Mouse (Mus musculus) liver, adult 2 months (tissue): ENCODE measurements around the gene Fam118b. TPM values are rescaled to one million over a fixed set of nuclear protein-coding genes. Genes with fewer than 3 reads are reported as not detected.

ENCODE experiments used
- DNase-seq: peaks from one replicate; pipeline ENCODE4 v3.0.0-alpha.2; 2011; ENCODE audit warnings: low read depth, low spot score; ENCODE audit errors: extremely low read depth
- H3K27ac ChIP-seq: fragments of 200-500 bp; replicated peaks from 2 replicates; pipeline ENCODE4 v1.5.1; 2012; ENCODE audit warnings: low read depth, mild to moderate bottlenecking, control low read depth, inconsistent platforms, low read length; ENCODE audit not compliant: insufficient read depth
- H3K27me3 ChIP-seq: fragments of 200-500 bp; 2 replicates; pipeline ENCODE4 v1.6.1; 2012; ENCODE audit warnings: mild to moderate bottlenecking, moderate library complexity, low read length, inconsistent platforms; ENCODE audit not compliant: control insufficient read depth, insufficient read depth
- H3K36me3 ChIP-seq: fragments of 200-500 bp; 2 replicates; pipeline ENCODE4 v1.6.1; 2012; ENCODE audit warnings: low read length, inconsistent platforms; ENCODE audit not compliant: control insufficient read depth, insufficient read depth
- H3K4me1 ChIP-seq: fragments of 200-500 bp; 2 replicates; pipeline ENCODE4 v1.6.1; 2011; ENCODE audit warnings: low read length; ENCODE audit not compliant: control insufficient read depth, insufficient read depth
- H3K4me3 ChIP-seq: fragments of 200-500 bp; 2 replicates; pipeline ENCODE4 v1.5.1; 2011; ENCODE audit warnings: low read depth, mild to moderate bottlenecking, control low read depth, low read length, moderate library complexity; ENCODE audit not compliant: insufficient read depth
- H3K79me2 ChIP-seq: fragments of 200-500 bp; 2 replicates; pipeline ENCODE4 v1.6.1; 2012; ENCODE audit warnings: inconsistent platforms, mild to moderate bottlenecking, low read length, moderate library complexity; ENCODE audit not compliant: control insufficient read depth, insufficient read depth
- H3K9ac ChIP-seq: fragments of 200-500 bp; 2 replicates; pipeline ENCODE4 v1.6.1; 2012; ENCODE audit warnings: low read depth, mild to moderate bottlenecking, control low read depth, inconsistent platforms, low read length
- CTCF ChIP-seq: fragments of 200-500 bp; IDR thresholded peaks from 2 replicates; pipeline ENCODE4 v1.5.1; 2011; ENCODE audit warnings: low read depth, low read length, control low read depth
- POLR2A ChIP-seq: fragments of 200-500 bp; IDR thresholded peaks from 2 replicates; pipeline ENCODE4 v1.6.1; 2011; ENCODE audit warnings: low read length, control low read depth; ENCODE audit not compliant: insufficient read depth; ENCODE audit errors: extremely low read depth
- WGBS: fragments of 180-500 bp; shearing (Covaris S2); methylation state at CpG from one replicate; pipeline ENCODE4 v1.1.7; 2018; 5-methylcytosine and 5-hydroxymethylcytosine counted together
- polyA plus RNA-seq: library from polyadenylated mRNA; depleted of rRNA; stranded (reverse); fragments of >200 nt; gene quantifications from 2 replicates; pipeline ENCODE4 v1.2.3, GENCODE M21; 2012; rRNA removed
- total RNA-seq: library from RNA; depleted of rRNA; stranded (reverse); fragments of >200 nt; gene quantifications from 2 replicates; pipeline ENCODE4 v1.2.3, GENCODE M21; 2014; rRNA removed

Fam118b gene
- total and polyA plus RNA-seq, 2 experiments: 4.0 to 5.8 TPM

DNA sequence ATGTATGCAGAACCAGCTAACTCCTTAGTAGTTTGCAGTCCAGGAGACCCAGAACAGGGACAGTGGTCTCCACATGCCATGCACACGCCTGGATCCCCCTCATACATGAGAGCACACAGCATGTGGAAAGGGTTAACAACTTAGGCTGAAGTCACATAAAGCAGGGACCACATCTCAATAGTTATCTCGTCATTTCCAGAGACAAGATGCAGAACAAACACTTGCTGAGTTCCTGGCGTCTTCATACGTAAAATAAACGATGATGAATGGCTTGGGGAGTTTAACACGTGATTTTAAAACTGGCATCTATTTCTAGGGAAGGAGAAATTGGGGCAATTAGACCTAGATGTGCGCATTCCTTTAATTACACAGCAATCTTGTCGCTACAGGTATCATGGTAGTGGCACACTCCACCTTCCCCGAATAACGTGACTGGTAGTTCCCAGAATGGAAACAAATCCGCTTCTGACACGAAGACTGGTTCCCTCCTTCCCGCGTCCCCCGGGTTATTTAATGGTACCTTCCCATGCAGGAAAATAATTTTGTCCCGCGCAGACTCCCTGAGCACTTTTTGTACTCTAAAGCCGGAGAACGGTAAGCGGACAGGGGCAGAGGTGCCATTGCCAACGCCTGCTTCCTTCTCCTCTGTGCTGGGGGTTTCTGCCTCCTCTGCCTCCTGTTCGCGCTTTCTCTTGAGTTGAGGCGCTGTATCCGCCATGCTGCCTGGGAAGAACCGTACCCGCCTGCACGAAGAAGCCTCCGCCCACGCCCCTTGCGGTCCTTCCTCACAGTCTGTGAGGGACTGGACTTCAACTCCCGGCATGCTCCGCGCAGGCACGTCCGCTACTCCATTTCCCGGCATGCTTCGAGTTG lies 92.1 kb downstream of the Fam118b start, which contains the start of gene Dcps:
Dcps (minus strand) TSS at position 811 of the 873 bp plus-strand sequence.
- peak within 1 kb of the TSS; percentile 71 for H3K4me3 ChIP-seq
- peaks cover 3% of the 10 kb centered on the region for H3K4me1 ChIP-seq
- peaks cover 4% of the 10 kb centered on the region for H3K36me3 ChIP-seq
- no peaks in the 10 kb centered on the region for H3K79me2 ChIP-seq
- peak within 1 kb of the TSS; percentile 75 for H3K9ac ChIP-seq
- H3K27me3 ChIP-seq: no peaks in the 10 kb centered on the region
- TF ChIP-seq CTCF (0 out of 2 replicates have a peak, but pooled peaks have one; percentile 27), POLR2A (peak; percentile 63)
- peak within 1 kb of the TSS; percentile 82 for H3K27ac ChIP-seq
- peak; percentile 93 for DNase-seq
- WGBS: under 1% methylated on average over 38 of the region's 38 CpGs

DNA sequence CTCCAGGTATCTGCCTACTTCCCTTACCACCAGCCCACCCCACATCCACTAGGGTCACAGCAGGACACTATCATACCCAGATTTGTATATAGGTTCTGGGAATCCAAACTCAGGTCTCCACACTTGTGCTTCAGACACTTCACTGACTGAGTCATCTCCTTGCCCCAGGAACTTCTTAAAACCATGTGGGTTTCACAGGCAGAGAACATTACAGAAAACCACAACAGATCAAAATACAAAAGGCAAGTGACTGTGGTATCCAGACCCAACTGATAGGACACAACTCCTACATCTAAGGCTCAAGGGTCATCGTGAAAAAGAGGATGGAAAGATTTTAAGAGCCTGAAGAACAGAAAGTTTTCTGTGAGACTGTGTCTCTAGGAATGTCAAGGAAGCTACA lies 94.3 kb downstream of the Fam118b start:
- H3K9ac ChIP-seq: no peak overlapping the region
- H3K79me2 ChIP-seq: no peaks in the 10 kb centered on the region
- H3K36me3 ChIP-seq: peaks cover 6% of the 10 kb centered on the region
- no peaks in the 10 kb centered on the region for H3K27me3 ChIP-seq
- no peak for DNase-seq
- TF ChIP-seq POLR2A: no peak
- TF ChIP-seq CTCF: no peak
- H3K4me3 ChIP-seq: no peak overlapping the region
- peaks cover 10% of the 10 kb centered on the region for H3K4me1 ChIP-seq
- H3K27ac ChIP-seq: no peak overlapping the region
- WGBS: 87% methylated on average over 1 of the region's 1 CpGs

DNA sequence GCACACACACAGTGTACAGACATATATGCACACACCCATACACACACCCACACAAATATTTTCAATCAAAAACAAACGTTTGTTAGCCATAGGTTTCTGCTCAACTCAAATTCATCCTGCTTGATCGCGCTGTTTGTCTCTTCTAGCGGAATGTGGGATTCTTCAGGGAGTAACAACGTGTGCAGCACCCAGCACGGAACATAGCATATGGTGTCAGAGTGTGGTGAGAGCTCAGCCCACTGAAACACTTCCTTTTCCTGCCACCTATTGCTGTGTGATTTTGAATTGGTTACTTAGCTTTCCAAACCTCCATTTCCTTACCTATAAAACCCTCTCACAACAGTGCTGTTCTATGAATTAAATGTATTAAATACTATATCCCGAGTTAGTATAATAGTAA lies 97.5 kb downstream of the Fam118b start:
- H3K36me3 ChIP-seq: peaks cover 6% of the 10 kb centered on the region
- H3K27ac ChIP-seq: no peak overlapping the region
- H3K79me2 ChIP-seq: peaks cover 3% of the 10 kb centered on the region; the same call in 1 of the 2 replicates
- peaks cover 22% of the 10 kb centered on the region for H3K4me1 ChIP-seq
- no peak for DNase-seq
- H3K4me3 ChIP-seq: no peak overlapping the region
- WGBS: 91% methylated on average over 7 of the region's 7 CpGs
- no peak for TF ChIP-seq CTCF
- no peak for TF ChIP-seq POLR2A
- no peak overlapping the region for H3K9ac ChIP-seq
- H3K27me3 ChIP-seq: no peaks in the 10 kb centered on the region

Other genes with a start within 250 kb of the Fam118b start
- 72.2 and 74.6 TPM in 2 replicates for gene St3gal4, start 148.5 kb downstream of the Fam118b start, total RNA-seq
- gene St3gal4, start 148.5 kb downstream of the Fam118b start, polyA plus RNA-seq: 26.5 TPM in 2 replicates
- 21.0 and 21.2 TPM in 2 replicates for gene Dcps, start 91.7 kb downstream of the Fam118b start, total RNA-seq
- 24.0 and 27.4 TPM in 2 replicates for gene Dcps, start 91.7 kb downstream of the Fam118b start, polyA plus RNA-seq
- 55.2 and 75.4 TPM in 2 replicates for gene Srpr, start 67.6 kb downstream of the Fam118b start, total RNA-seq
- gene Srpr, start 67.6 kb downstream of the Fam118b start, polyA plus RNA-seq: 88.5 and 91.0 TPM in 2 replicates
- 12.3 and 13.3 TPM in 2 replicates for gene Tirap, start 67.5 kb downstream of the Fam118b start, total RNA-seq
- 23.6 and 24.2 TPM in 2 replicates for gene Tirap, start 67.5 kb downstream of the Fam118b start, polyA plus RNA-seq
- gene Foxred1, start 56.8 kb downstream of the Fam118b start, total RNA-seq: 27.6 and 31.8 TPM in 2 replicates
- 21.6 and 28.9 TPM in 2 replicates for gene Foxred1, start 56.8 kb downstream of the Fam118b start, polyA plus RNA-seq
- gene Rpusd4, start 60 bp upstream of the Fam118b start, total RNA-seq: 6.5 and 8.2 TPM in 2 replicates
- gene Rpusd4, start 60 bp upstream of the Fam118b start, polyA plus RNA-seq: 4.2 and 4.3 TPM in 2 replicates
- 0.37 and 0.87 TPM in 2 replicates for gene Cdon, start 153.3 kb upstream of the Fam118b start, total RNA-seq
- 0.49 and 0.50 TPM in 2 replicates for gene Cdon, start 153.3 kb upstream of the Fam118b start, polyA plus RNA-seq